Mouse (Mus musculus) frontal cortex, postnatal 10 days (tissue): ENCODE data around the gene Ugt1a10.
"Not testable (repeated sequence)": the region's sequence is repeated elsewhere in the genome, so short reads cannot be mapped to it uniquely, and the experiment has no call there.

Source experiments
- DNase-seq, 2 experiments: peaks; one replicate each; pipeline ENCODE4 v3.0.0; 2022; ENCODE audit warnings: low spot score in 2 of 2, mixed read lengths in 1 of 2

Ugt1a10 gene

DNA sequence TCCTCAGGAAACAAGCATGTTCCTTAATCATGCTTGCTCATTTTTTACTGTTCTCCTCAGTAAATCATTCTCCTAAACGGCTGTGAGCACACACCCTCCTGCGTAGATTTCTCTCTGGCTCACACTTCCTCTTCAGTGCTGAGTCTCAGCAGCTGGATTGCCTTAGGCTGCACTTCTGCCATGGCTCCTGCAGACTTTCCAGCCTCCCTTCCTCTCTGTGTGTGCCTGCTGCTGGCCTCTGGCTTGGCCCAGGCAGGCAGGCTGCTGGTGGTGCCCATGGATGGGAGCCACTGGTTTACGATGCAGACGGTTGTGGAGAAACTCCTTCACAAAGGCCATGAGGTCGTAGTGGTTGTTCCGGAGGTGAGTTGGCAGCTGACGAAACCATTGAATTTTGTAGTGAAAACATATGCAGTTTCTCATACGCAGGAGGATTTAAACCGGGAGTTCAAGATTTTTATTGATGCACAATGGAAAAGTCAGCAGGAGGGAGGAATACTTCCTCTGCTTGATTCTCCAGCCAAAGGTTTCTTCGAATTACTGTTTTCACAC, 39.8 kb downstream of the Ugt1a10 start, which contains the start of gene Ugt1a7c:
Gene Ugt1a7c (plus strand): TSS at position 122 of the 552 bp plus-strand sequence.
- DNase-seq = no peak

DNA sequence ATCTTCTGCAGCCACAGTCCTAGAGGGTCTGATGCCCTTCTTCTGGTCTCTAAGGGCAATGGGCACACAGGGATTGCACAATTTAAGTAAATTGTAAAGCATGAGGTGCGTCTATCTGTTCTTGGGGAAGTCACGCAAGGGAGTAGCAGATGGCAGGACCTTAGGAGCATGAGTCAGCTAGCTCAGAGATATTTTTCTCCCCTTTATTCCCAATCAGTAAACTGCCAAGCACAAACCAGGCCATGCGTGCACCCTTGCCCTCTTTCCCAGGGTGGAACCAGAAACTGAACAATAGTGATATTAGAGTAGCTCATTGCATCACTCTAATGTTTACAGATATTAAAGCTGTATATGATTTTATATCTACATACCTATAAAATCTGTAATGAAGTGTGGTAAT, 43.4 kb downstream of the Ugt1a10 start:
- not testable (repeated sequence) for DNase-seq

DNA sequence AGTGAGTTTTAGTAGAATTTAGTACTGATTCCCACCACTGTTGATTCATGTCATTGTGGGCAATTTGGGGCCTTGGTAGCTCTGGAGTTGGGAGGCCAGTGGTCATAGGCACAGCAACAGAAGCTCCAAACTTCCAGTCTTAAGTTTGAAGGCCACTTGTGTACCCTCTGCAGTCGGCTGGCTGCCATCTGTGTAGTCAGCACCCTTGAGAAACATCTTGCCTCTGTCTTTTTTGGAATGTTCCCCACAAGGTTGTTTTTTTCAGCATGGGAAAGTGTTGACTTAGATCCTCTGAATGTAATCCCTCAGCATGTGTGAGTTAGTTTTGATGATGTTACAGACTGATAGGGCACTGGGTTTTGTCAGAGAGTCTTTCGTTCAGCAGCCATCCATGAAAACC, 44.5 kb downstream of the Ugt1a10 start:
- not testable (repeated sequence) for DNase-seq

DNA sequence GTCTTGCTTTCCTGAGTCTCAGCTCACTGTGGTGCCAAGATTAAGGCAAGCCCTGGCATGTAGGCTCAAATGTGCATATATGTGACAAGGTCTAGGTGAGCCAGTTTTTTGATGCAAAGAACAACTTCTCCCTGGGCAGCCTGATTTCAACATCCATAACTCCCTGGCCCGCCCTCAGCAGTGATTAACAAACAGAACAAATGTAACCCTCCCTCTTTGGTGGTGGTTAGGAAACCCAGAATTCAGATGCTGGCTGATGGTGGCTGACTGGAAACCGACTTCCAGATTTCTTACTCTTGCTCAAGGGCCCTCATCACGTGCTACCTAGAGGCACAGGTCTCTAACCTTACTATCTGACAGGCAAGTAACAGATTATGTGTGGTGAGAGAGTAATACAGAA, 47.8 kb downstream of the Ugt1a10 start, which contains the start of gene Ugt1a6b:
Gene Ugt1a6b (plus strand): TSS at position 234 of the 400 bp plus-strand sequence.
- DNase-seq = not testable (repeated sequence)

DNA sequence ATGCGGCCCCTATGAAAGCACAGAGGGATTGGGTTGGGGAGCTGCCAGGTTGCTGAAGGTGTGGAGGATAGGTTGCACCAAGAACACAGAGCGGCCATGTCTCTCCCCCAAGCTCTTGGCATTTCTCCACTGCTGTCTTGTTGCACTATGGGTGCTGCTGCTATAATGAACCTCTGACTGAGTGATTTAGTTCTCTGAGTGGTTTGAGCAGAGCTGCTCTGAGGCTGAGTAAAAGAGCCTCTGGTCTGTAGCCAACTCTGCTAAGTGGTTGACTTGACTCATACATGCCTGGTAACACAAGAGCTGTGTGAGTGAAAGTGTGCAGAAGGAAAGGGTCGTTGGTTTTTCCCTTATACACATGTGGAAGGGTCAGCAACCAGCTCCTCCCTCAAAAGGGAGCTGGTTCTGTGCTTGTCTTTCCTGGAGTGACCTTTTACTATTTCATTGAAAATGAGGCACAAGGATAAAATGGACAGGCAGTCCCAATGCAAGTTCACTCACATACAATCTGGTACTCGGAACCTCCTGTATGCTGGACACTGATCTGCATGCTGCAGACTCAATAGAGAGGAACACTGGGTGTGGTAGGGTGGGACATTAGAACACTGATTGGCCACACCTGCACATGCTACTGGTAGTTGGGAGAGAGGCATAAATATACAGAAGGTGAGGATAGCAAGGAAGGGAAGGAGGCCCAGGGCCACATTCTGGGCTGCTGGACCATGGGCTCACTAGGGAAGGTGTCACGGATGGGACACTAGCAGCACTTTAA, 48.7 kb downstream of the Ugt1a10 start:
- DNase-seq = not testable (repeated sequence)

DNA sequence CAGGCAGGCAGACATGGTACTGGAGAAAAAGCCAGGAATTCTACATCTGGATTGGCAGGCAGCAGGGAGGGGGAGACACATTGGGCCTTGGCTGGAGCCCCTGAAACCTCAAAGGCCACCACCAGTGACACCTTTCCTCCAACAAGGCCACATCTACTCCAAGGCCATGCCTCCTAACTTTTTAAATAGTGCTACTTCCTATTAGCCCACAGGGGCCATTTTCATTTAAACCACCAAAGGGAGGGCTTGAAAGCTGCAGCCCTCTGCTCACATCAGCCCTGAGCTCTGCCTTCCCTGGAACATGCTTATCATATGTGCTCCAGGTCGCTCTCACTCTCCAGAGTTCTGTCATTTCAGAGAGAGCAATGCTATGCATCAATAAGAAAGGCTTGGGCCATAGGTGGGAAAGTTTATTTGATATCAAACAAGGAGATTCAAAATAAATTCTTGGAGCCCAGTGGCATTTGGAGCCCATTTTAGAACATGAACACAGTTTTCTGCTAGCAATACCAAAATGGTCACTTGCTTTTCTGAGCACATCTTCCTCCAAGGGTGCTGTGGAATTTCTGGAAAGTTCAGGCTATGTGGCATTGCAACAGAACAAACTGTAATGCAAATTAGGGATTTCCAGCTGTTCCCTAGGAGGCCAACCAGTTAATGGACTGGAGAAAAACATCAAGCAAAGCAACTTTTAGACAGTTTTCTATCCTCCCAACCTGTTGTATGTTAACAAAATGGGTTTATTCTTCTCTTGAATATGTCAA, 49.7 kb downstream of the Ugt1a10 start:
- DNase-seq = no peak

DNA sequence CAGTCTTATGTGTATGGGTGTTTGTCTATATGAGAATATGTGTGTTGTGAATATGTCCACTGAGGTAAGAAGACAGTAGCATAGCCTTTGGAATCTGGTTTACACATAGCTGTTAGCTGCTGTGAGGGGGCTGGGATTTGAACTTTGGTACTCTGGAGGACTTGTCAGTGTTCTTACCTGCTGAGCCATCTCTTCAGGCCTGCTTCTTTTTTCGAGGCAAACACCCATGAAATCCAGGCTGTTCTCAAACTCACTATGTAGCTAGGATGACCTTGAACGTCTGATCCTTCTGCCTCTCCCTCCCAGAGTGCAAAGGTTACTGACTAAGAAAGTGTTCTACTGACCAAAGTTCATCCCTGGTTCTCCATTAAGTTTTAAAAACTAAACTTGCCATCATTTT, 50.5 kb downstream of the Ugt1a10 start:
- DNase-seq = no peak

DNA sequence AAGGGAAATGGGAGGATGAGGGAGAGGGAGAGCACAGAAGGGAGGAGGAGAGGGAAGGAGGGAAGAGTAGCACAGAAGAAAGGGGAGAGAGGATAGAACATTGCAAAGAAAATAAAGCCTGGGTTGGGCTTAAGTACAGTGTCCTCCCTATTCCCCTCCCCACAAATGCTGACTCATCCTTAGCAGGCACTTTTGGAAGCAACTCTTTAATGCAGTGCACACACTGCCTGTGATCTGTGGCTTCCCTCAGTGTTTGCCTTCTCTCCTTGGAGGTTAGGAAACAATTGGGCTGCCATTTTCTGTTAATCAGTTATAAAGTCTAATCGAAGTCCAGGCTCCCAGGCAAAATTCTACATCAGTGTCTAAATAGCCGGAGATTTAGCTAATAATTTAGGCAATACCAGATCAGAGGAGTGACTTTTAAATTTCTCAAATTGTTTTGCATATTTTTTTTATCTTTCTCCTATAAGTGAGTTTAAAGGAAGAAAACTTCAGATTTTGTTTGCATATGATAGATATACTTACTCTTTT, 53.9 kb downstream of the Ugt1a10 start:
- DNase-seq = not testable (repeated sequence)

DNA sequence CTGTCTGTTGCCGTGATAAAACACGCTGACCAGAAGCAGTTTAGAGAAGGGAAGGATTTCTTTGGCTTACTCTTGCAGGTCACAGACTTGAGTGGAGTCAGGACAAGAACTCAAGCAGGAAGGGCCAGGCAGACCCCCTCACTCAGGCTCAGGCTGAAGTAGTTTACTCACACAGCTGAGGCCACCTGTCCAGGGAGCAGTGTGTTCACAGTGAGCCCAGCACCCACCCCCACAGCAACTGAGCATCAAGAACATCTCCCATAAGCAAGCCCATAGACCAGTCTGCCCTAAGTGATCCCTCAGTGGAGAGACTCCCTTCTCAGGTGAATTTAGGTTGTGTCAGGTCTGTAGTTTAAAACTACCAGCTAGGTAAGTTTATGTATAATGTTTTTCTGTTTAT, 54.4 kb downstream of the Ugt1a10 start:
- not testable (repeated sequence) for DNase-seq

DNA sequence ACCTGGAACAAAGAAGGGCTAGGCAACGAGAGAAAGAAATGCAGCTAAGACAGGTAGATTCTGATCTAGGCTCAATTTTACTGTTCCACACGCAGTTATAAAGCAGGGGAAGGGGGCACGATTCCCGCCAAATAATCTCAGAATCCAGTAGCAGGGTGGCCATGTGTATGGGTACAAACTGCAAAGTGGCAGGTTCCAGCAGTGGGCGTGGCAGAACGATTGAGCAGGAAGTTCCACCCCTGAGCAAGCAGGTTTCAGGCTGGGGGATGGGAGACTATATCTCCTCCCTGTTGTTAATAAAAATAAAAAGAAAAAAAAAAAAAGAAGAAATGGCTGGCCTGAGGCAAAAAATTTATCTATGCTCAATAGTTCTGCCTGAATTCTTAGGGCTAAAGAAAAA, 57.6 kb downstream of the Ugt1a10 start:
- not testable (repeated sequence) for DNase-seq

DNA sequence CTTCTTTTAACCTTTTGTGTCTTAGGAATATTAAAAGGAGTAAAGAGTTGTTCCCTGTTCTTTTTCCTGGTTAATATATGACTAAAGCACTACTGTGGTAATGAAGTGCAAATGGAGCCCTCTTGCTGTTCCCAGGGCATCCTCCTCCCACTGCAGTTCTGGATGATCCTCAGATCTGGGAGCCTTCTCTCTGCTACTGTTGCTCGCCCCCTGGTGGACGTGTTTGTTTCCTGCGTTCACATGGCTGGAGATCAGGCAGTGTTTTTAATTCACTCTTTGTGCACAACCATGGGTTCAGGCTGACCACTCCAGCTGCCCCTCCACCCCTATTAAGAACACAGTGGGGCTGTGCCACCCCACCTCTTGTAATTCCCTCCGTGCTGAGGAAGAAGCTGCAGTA, 65.4 kb downstream of the Ugt1a10 start:
- not testable (repeated sequence) for DNase-seq

DNA sequence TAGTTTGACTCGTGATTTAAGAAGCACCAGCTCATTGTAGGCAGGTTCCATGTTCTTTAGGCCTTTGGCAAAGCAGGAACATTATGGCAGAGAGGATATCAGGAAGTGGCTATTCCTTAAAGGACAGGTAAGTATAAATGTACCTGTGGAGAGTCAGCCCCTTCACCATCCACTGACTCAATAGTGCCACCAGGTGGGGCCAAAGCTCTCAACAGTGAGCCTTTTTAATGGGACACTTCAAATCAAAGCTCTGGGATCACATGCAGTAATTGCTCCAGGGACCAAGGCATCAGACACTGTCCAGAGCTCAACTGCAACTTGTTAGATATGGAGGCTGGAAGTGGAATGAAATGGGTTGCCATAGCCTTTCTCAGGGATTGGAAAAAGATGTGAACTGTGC, 66.3 kb downstream of the Ugt1a10 start:
- not testable (repeated sequence) for DNase-seq

DNA sequence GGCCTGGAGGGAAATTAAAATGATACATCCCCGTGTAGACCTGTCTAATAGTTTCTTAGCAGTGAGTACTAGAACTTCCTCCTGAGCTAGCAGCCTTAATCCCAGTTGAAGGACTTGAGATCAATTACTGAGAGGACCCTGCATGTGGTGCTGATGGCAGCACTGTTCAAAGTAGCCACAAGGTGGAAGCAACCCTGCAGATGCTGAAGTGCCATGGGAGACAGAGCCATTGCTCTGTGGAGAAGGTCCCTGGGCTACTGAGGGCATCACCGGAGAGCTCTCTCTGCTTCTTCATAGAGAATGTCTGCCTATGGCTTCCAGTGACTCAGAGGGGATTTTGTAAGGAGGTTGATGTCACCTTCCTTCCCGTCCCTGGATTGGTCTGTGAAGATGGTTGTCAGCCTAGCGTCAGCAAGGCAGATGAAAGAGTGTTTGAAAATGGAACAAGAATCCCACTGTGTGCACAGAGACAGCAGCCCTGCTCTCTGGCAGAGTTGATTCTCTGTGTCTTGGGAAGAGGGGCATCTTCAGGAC, 70.7 kb downstream of the Ugt1a10 start:
- DNase-seq = not testable (repeated sequence)

DNA sequence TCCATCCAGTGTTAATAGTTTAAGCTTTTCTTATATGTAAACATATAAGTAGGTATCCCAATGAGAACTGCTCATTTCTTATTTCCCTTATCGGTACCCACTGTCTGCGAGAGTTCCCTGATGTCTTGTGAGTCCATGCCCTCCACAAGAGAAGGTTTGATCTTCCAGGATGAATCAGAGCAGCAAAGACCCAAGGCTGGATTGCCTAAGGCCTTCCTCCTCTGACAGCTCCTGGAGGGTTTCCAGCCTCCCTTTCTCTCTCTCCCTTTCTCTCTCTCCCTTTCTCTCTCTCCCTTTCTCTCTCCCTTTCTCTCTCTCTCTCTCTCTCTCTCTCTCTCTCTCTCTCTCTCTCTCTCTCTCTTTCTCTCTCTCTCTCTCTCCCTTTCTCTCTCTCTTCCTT, 73.9 kb downstream of the Ugt1a10 start:
- DNase-seq = not testable (repeated sequence)

DNA sequence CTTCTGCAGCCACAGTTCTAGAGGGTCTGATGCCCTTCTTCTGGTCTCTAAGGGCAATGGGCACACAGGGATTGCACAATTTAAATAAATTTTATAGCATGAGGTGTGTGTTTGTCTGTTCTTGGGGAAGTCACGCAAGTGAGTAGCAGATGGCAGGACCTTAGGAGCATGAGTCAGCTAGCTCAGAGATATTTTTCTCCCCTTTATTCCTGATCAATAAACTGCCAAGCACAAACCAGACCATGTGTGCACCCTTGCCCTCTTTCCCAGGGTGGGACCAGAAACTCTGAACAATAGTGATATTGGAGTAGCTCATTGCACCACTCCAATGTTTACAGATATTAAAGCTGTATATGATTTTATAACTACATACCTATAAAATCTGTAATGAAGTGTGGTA, 75.0 kb downstream of the Ugt1a10 start:
- DNase-seq = not testable (repeated sequence)

DNA sequence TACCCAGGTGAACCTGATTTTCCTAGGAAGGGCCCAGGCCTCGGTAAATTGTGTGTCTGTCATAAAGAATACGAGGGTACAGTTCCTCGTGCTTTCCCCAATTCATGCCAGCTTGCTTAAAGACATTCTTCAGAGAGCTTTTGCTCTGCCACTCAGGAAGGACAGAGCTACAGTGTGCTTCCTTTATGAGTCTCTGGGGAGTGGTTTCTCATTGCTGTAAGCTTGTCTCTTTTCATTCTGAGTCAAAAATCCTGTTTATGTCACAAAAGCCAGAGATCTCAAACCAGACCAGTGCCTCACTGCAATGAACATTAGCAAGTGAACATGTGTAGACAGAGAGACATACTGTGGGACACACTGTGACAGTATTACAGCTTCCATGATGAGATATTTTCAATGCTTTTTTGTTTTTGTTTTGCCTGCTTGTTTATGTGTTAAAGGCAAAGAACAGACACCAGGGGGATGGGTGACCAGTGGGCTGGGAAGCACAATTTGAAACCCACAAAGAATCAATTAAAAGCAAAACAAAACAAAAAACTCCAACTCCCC, 78.8 kb downstream of the Ugt1a10 start:
- DNase-seq = no peak

DNA sequence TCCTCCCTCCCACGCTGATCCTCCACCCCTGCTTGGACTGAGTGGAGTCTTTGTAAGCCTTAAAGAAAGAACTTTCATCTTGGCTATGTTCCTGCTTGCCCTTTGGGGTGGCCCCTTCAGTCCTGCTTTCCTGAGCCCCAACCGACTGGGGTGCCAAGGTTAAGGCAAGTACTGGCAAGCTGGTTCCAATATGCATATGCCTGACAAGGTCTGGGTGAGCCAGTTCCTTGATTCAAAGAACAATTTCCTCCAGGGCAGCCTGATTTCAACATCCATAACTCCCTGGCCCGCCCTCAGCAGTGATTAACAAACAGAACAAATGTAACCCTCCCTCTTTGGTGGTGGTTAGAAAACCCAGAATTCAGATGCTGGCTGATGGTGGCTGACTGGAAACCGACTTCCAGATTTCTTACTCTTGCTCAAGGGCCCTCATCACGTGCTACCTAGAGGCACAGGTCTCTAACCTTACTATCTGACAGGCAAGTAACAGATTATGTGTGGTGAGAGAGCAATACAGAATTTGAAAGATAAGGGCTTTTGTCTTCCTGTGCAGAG, 79.3 kb downstream of the Ugt1a10 start, which contains the start of gene Ugt1a6a:
Gene Ugt1a6a (plus strand): TSS at position 353 of the 555 bp plus-strand sequence.
- DNase-seq = not testable (repeated sequence)

DNA sequence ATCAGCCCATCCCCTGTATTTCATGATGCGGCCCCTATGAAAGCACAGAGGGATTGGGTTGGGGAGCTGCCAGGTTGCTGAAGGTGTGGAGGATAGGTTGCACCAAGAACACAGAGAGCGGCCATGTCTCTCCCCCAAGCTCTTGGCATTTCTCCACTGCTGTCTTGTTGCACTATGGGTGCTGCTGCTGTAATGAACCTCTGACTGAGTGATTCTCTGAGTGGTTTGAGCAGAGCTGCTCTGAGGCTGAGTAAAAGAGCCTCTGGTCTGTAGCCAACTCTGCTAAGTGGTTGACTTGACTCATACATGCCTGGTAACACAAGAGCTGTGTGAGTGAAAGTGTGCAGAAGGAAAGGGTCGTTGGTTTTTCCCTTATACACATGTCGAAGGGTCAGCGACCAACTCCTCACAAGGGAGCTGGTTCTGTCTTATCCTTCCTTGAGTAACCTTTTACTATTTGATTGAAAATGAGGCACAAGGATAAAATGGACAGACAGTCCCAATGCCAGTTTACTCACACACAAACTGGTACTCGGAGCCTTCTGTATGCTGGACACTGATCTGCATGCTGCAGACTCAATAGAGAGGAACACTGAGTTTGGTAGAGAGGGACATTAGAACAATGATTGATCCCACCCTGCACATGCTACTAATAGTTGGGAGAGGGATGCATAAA, 80.2 kb downstream of the Ugt1a10 start:
- DNase-seq = not testable (repeated sequence)

DNA sequence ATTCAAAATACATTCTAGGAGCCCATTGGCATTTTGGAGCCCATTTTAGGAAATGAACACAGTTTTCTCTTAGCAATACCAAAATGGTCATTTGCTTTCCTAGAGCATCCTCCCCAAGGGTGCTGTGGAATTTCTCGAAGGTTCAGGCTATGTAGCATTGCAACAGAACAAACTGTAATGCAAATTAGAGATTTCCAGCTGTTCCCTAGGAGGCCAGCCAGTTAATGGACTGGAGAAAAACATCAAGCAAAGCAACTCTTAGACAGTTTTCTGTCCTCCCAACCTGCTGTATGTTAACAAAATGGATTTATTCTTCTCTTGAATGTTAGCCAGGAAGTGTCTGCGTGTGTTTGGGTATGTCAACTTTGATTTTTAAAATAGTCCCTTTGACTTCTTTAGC, 81.5 kb downstream of the Ugt1a10 start:
- no peak for DNase-seq

DNA sequence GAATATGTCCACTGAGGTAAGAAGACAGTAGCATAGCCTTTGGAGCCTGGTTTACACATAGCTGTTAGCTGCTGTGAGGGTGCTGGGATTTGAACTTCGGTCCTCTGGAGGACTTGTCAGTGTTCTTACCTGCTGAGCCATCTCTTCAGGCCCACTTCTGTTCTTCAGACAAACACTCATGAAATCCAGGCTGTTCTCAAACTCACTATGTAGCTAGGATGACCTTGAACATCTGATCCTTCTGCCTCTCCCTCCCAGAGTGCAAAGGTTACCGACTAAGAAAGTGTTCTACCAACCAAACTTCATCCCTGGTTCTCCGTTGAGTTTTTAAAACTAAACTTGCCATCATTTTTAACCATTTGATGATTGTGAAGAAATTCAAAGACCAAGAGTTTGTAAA, 82.1 kb downstream of the Ugt1a10 start:
- no peak for DNase-seq

DNA sequence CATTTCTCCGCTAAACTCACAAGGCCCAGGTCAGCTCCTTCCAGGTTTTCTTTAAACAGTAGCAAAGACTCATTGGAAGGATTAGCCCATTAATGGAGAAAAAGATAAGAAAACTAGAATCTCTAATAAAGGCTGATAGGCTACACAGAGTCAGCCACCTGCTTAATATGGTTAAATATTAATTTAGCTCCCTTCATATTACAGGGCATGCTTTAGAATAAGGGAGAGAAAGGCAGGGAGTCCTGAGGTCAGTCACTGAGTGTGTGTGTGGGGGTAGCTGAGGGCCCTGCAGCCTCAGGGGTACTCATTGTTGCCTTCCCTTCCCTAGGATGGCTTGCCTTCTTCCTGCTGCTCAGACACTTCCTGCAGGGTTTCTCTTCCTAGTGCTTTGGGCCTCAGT, 83.0 kb downstream of the Ugt1a10 start:
- no peak for DNase-seq
